Mouse (Mus musculus) E14TG2a.4 (cell line): ENCODE measurements around the gene Cers1.

Source experiments
- CTCF ChIP-seq: conservative IDR thresholded peaks from 2 replicates; pipeline ENCODE4 v1.5.1; 2014; ENCODE audit warnings: low read length
- POU5F1 ChIP-seq: IDR thresholded peaks from 2 replicates; pipeline ENCODE4 v1.6.1; 2014; ENCODE audit warnings: low read length, borderline replicate concordance

GRCm38 (mm10) chr8:70284421-70284820, 31.2 kb upstream of the Cers1 start:
- TF ChIP-seq CTCF (no peak), POU5F1 (no peak)
